Mouse (Mus musculus) stomach, embryonic 16.5 days (tissue): Measurements from ENCODE around the gene Adarb2. TPM values are rescaled to one million over a fixed set of nuclear protein-coding genes. Genes with fewer than 3 reads are reported as not detected.

ENCODE experiments used
- ATAC-seq: fragments of 200-750 bp; cut with Nextera tagmentation; 2 replicates; pipeline ENCODE4 v1.8.0; 2017; ENCODE audit warnings: moderate number of reproducible peaks, moderate TSS enrichment; ENCODE audit not compliant: insufficient read depth, low FRiP score
- H3K27ac ChIP-seq: fragments of 300-500 bp; sonication (generic); 2 replicates; pipeline ENCODE4 v1.5.1; 2014; ENCODE audit warnings: low read length
- H3K27me3 ChIP-seq: fragments of 300-500 bp; sonication (generic); 2 replicates; pipeline ENCODE4 v1.6.1; 2014; ENCODE audit warnings: low read length, control low read depth, mixed read lengths; ENCODE audit not compliant: control insufficient read depth, insufficient read depth
- H3K36me3 ChIP-seq: fragments of 300-500 bp; sonication (generic); 2 replicates; pipeline ENCODE4 v1.6.1; 2014; ENCODE audit warnings: low read length; ENCODE audit not compliant: control insufficient read depth, insufficient read depth
- H3K4me1 ChIP-seq: fragments of 300-500 bp; sonication (generic); 2 replicates; pipeline ENCODE4 v1.6.1; 2014; ENCODE audit warnings: low read length, control low read depth, mixed read lengths; ENCODE audit not compliant: control insufficient read depth, insufficient read depth
- H3K4me2 ChIP-seq: fragments of 300-500 bp; sonication (generic); 2 replicates; pipeline ENCODE4 v1.6.1; 2014; ENCODE audit warnings: low read depth, low read length, mixed read lengths
- H3K4me3 ChIP-seq: fragments of 300-500 bp; sonication (generic); replicated peaks from 2 replicates; pipeline ENCODE4 v1.5.1; 2014; ENCODE audit warnings: mild to moderate bottlenecking, low read length
- H3K9ac ChIP-seq: fragments of 300-500 bp; sonication (generic); 2 replicates; pipeline ENCODE4 v1.6.1; 2014; ENCODE audit warnings: low read length
- H3K9me3 ChIP-seq: fragments of 300-500 bp; sonication (generic); replicated peaks from 2 replicates; pipeline ENCODE4 v1.6.1; 2016; ENCODE audit warnings: low read length, control low read depth; ENCODE audit not compliant: control insufficient read depth
- WGBS: fragments of 180-500 bp; shearing (Covaris S2); extraction: QIAGEN DNeasy Blood & Tissue Kit; methylation state at CpG from one replicate; pipeline ENCODE4 v1.1.7; 2014; 5-methylcytosine and 5-hydroxymethylcytosine counted together
- polyA plus RNA-seq: library from polyadenylated mRNA; unstranded; fragments of >200 nt; fragmentation: Nextera tagmentation; extraction: Ambion mirVana; gene quantifications from 2 replicates; pipeline ENCODE4 v1.2.1, GENCODE M21; 2015

Gene Adarb2
- polyA plus RNA-seq = 0.58 and 0.71 TPM in 2 replicates

DNA sequence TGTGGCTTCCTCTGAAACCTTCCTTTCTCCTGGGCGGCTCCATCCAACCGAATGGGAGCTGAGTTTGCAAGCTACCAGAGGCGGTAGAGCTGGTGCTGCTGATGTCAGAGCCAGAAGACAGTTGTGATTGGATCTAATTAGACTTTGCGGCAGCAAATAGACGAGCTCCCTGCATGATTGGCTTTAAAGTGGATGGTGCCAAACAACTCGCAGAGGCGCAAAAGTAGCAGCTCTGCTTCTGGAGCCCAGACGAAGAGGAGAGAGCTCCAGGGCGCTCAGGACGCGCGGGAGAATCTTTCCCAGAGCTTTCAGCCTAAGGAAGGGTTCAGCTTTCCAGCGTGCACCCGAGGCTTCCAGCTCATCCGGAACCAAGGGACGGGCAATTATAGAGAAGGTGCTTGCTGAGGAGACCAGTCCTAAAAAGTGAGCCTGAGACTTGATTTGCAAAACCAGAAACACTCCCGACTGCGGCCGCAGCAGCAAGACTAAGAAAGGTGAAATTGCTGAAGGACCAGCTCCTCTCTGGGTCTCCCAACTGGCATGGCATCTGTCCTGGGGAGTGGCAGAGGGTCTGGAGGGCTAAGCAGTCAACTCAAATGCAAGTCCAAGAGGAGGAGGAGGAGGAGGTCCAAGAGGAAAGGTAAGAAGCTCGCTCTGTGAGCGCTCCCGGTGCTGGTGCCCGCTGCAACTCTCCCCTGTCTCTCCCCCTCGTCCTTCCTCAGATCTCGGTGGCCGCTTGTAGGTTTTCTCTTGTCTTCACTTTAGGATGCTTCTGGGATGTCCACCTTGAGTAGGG lies at the start of gene Adarb2:
TSS of gene Adarb2 (plus strand) at position 186 of the 796 bp plus-strand sequence.
- Histone ChIP-seq H3K4me2 (peak within 1 kb of the TSS; percentile 73), H3K9ac (peak within 1 kb of the TSS; percentile 4), H3K36me3 (no peaks in the 10 kb centered on the region), H3K4me3 (peak within 1 kb of the TSS; percentile 38), H3K27ac (no peak within 1 kb of the TSS), H3K27me3 (peaks cover 3% of the 10 kb centered on the region), H3K4me1 (0 out of 2 replicates have a peak, but pooled peaks cover 12% of the 10 kb centered on the region), H3K9me3 (no peaks in the 10 kb centered on the region)
- ATAC-seq = peak; percentile 69
- under 1% methylated on average over 26 of the region's 26 CpGs for WGBS

DNA sequence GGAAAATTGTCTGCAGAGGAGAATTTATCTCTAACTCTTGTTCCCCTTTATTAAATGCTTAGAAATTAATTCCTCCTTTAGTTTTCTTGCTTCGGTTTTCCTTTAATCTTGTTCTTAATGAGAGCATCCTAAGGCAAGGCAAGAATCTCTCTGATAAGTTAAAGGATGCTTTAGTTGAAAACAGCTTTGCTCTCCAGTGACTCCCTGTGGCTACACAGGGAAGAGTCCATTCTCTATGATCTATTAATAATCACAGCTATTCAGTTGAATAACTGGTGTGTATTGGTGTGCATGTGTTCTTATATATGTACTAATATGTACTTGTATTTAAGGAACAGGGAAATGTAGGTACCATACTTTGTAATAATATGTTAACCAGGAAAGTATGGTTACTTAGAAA lies 28.9 kb upstream of the Adarb2 start:
- 70% methylated on average over 1 of the region's 1 CpGs for WGBS
- no peaks in the 10 kb centered on the region for H3K27me3 ChIP-seq
- no peak for ATAC-seq

DNA sequence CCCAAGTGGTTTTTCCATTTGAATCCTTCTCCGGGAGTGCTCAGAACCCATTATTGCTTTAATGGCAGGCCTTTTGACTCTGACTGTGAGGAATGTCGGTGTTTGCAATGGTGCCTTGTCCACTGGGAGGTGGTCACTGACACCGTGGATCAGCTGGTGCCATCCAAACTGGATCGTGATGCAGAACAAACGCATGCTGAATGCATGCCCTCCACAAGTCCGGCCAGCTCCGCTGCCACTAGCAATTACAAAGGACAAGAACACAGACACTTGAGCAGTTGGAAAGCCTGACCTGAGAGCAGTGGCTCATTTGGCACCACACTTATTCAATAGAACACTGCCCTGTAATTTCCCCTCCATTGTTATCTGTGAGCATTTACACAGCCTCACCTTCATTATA lies 10.7 kb upstream of the Adarb2 start:
- ATAC-seq = no peak
- H3K4me2 ChIP-seq = no peak overlapping the region
- no peak overlapping the region for H3K4me3 ChIP-seq
- H3K4me1 ChIP-seq = no peaks in the 10 kb centered on the region
- H3K27me3 ChIP-seq = no peaks in the 10 kb centered on the region
- no peaks in the 10 kb centered on the region for H3K36me3 ChIP-seq
- H3K9ac ChIP-seq = no peak overlapping the region
- no peaks in the 10 kb centered on the region for H3K9me3 ChIP-seq
- no peak overlapping the region for H3K27ac ChIP-seq
- WGBS = 63% methylated on average over 7 of the region's 7 CpGs

More for the DNA sequence above, 28.9 kb upstream of the Adarb2 start:
- H3K36me3 ChIP-seq = no peaks in the 10 kb centered on the region
- H3K9me3 ChIP-seq = no peaks in the 10 kb centered on the region
- H3K27ac ChIP-seq = no peak overlapping the region
- no peak overlapping the region for H3K4me2 ChIP-seq
- H3K4me3 ChIP-seq = no peak overlapping the region
- H3K9ac ChIP-seq = no peak overlapping the region
- no peaks in the 10 kb centered on the region for H3K4me1 ChIP-seq

DNA sequence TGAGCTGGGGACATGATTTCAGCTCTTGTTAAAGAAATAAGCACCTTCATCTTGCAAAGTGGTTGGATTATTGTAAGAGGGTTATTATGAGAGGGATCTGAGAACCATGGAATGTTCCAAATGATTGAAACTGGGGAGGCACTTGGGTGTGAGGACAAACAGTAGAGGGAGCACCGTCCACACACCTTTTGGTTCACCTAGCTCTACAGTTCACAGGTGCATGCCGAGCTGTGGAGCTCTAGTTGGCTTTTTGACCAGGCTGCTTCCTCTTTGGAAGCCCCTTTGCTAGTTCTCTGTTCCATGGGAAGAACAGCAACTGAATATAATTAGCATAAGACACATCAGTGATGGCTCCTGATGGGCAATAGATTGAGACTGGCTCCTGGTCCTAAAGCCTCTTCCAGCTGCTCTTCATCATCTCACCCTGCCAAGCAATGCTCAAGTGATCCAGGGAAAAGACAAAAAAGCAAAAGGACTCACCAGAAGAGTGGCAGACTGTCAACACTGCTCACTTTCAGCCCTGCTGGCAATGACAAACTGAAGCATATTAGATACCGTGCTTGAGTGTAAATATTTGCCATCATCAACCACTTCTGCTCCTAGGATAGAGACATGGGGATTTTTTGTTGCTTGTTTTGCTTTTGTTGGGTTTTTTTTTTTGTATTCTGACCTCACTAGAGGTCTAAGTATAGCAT lies 3.3 kb upstream of the Adarb2 start:
- Histone ChIP-seq H3K4me1 (0 out of 2 replicates have a peak, but pooled peaks cover 12% of the 10 kb centered on the region), H3K4me2 (no peak overlapping the region), H3K27ac (no peak overlapping the region), H3K36me3 (no peaks in the 10 kb centered on the region), H3K27me3 (peaks cover 3% of the 10 kb centered on the region), H3K9me3 (no peaks in the 10 kb centered on the region), H3K9ac (no peak overlapping the region), H3K4me3 (no peak overlapping the region)
- WGBS = 40% methylated on average over 3 of the region's 3 CpGs
- no peak for ATAC-seq

DNA sequence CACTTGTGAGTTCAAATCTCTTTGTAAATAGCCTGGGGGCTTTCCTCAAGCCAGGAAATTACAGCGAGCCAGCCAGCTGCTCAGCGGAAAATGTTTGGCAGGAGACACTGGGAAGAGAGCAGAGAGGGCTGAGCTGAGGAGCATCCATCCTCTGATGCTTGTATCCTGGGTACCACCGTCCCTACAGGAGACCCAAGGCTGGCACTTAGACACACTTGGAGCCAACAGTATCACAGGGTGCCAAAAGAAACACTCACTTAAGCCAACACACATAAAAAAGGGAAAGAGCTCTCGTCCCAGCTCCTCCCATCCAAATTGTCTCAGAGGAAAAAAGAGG lies 779 bp downstream of the Adarb2 start:
- Histone ChIP-seq H3K4me1 (0 out of 2 replicates have a peak, but pooled peaks cover 12% of the 10 kb centered on the region), H3K36me3 (no peaks in the 10 kb centered on the region), H3K4me2 (peak overlapping the region; percentile 73), H3K4me3 (peak overlapping the region; percentile 38), H3K9ac (peak overlapping the region; percentile 4; the same call in 1 of the 2 replicates), H3K27me3 (peaks cover 3% of the 10 kb centered on the region), H3K9me3 (no peaks in the 10 kb centered on the region), H3K27ac (no peak overlapping the region)
- WGBS = 4% methylated on average over 4 of the region's 4 CpGs
- ATAC-seq = no peak

DNA sequence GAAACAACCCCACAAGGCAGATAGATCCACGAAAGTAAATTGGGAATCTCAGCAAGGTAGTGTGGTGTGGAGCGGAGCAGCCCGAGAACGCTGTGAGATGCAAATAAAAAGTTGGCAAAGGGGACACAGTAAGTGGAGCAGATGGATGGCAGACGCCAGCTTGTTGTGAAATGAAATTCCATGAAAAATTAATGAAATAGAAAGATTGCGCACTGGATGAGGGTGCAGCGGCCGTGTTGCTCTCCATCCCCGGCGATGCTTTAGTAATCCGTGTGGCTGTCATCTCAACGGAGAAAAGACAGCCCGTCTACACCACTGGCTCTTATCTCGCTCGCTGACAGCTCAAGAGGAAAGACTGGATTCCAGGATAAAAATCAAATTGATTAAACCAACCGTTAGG lies 4.7 kb downstream of the Adarb2 start:
- Histone ChIP-seq H3K27ac (no peak overlapping the region), H3K4me3 (no peak overlapping the region), H3K27me3 (peaks cover 3% of the 10 kb centered on the region), H3K9me3 (no peaks in the 10 kb centered on the region), H3K9ac (no peak overlapping the region), H3K4me1 (0 out of 2 replicates have a peak, but pooled peaks cover 12% of the 10 kb centered on the region), H3K36me3 (no peaks in the 10 kb centered on the region), H3K4me2 (no peak overlapping the region)
- ATAC-seq = no peak
- WGBS = 60% methylated on average over 16 of the region's 16 CpGs

DNA sequence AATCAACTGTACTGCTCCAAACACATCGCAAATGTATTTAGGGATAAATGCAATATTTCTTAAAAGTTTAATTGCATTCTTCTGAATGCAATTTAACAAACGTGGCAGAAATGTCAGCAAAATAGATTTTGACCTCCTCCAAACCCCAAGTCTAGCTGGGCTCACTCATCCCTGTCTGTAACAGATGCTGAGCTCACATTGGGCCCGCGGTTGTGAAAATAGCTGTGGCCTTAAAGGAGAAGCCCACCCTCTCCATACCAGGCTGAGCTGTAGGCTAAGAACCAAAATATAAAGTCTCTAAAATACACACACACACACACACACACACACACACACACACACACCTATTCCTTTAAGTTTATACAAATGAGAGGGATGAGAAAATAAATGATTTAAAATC lies 8.1 kb downstream of the Adarb2 start:
- no peak for ATAC-seq
- Histone ChIP-seq H3K27me3 (no peaks in the 10 kb centered on the region), H3K36me3 (no peaks in the 10 kb centered on the region), H3K4me2 (no peak overlapping the region), H3K4me3 (no peak overlapping the region), H3K9me3 (no peaks in the 10 kb centered on the region), H3K9ac (no peak overlapping the region), H3K4me1 (no peaks in the 10 kb centered on the region), H3K27ac (no peak overlapping the region)
- 85% methylated on average over 4 of the region's 4 CpGs for WGBS

DNA sequence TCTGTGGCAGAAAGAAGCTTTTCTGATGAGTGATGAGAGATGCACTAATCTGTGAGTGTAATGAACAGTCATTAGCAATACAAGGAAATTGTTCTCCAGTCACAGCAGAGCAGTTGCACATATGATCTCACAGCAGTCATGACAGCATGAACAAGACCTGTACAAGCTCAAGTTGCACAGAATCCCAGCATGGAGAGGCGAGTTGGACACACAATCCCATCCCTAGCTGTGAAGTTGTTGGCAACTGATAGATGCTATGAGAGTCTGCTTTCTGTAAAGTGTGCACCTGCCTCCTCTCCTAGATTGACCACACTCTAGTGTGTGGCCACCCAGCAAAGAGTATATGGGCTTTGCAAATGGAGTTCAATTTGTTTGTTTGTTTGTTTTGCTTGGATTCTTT lies 36.2 kb downstream of the Adarb2 start:
- H3K27me3 ChIP-seq = no peaks in the 10 kb centered on the region
- H3K4me3 ChIP-seq = no peak overlapping the region
- no peak overlapping the region for H3K4me2 ChIP-seq
- H3K9ac ChIP-seq = no peak overlapping the region
- H3K27ac ChIP-seq = no peak overlapping the region
- H3K36me3 ChIP-seq = no peaks in the 10 kb centered on the region
- ATAC-seq = no peak
- WGBS = 68% methylated on average over 1 of the region's 1 CpGs
- H3K9me3 ChIP-seq = no peaks in the 10 kb centered on the region
- no peaks in the 10 kb centered on the region for H3K4me1 ChIP-seq

DNA sequence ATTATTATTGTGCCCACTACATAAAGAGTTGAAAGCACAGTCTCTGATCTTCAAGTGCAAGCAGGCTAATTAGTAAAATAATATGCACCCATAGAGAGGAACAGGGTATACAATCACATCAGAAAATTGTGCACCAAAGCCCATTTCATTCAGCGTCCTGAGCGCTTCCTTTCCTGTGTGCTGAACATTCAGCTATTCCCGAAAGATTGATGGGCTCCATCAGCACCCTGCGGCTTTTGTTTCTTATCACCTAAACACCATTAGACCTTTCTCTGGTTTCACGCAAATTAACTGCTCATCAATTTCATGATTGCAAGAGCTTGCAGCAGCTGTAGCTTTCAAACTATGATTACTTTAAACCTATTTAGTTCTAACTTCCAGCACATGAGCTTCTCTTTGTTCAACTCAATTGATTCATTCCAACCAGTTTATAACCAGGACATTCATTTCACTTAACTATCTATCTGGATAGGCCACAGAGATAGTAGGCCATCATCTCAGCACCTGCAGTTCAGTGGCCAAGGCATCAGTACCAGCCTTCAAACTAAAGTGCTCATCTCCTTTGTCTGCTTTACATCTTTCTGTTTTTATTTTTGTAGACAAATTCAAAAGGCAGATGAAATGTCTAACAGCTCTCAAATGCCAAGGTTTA lies 45.5 kb downstream of the Adarb2 start:
- WGBS = 26% methylated on average over 5 of the region's 5 CpGs
- H3K27ac ChIP-seq = no peak overlapping the region
- no peak overlapping the region for H3K4me3 ChIP-seq
- H3K4me1 ChIP-seq = no peaks in the 10 kb centered on the region
- H3K27me3 ChIP-seq = no peaks in the 10 kb centered on the region
- no peak for ATAC-seq
- no peak overlapping the region for H3K9ac ChIP-seq
- H3K9me3 ChIP-seq = no peaks in the 10 kb centered on the region
- H3K36me3 ChIP-seq = no peaks in the 10 kb centered on the region
- H3K4me2 ChIP-seq = no peak overlapping the region
